Mouse (Mus musculus): ENCODE measurements around the gene Vps13d. TPM values are rescaled to one million over a fixed set of nuclear protein-coding genes. Genes with fewer than 3 reads are reported as not detected.

Gene Vps13d
- polyA plus RNA-seq, 1 experiment from 2014 or later: 9.5 TPM

DNA sequence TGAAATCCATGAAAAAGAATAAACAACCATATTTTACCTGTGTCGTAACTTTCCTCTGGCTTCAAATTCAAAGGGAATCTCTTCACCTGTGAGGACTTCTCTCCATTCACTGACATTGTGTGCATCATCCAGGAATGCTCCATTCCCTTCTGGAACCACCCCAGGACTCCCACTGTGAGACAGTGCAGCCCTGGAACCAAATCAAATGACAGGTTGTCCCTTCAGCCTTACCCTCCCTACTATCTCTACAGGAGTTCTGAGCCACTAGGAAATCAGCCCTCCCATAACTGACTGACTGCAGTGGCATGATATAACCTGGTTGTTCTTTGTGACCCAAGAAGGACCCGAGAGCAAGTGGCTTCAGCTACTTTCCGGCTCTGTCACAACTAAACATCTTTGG is 96.8 kb downstream of the Vps13d start:
- Histone ChIP-seq H3K9ac (ENCODE audit: low read length) (no peak overlapping the region), H3K27ac (ENCODE audit: low read length) (no peak overlapping the region), H3K4me2 (ENCODE audit: low read depth, low read length) (no peak overlapping the region), H3K4me3 (replicated peaks; ENCODE audit: low read length) (no peak overlapping the region), H3K4me1 (ENCODE audit: control insufficient read depth, insufficient read depth, low read length) (0 out of 2 replicates have a peak, but pooled peaks cover 3% of the 10 kb centered on the region), H3K27me3 (ENCODE audit: control insufficient read depth, insufficient read depth, low read length) (no peaks in the 10 kb centered on the region), H3K9me3 (replicated peaks; ENCODE audit: control insufficient read depth, low read length) (no peaks in the 10 kb centered on the region), H3K36me3 (ENCODE audit: control insufficient read depth, insufficient read depth, low read length) (peaks cover 15% of the 10 kb centered on the region; the same call in 1 of the 2 replicates)
- WGBS: 92% methylated on average over 3 of the region's 3 CpGs
- no peak for ATAC-seq (ENCODE audit: insufficient read depth, low FRiP score)

DNA sequence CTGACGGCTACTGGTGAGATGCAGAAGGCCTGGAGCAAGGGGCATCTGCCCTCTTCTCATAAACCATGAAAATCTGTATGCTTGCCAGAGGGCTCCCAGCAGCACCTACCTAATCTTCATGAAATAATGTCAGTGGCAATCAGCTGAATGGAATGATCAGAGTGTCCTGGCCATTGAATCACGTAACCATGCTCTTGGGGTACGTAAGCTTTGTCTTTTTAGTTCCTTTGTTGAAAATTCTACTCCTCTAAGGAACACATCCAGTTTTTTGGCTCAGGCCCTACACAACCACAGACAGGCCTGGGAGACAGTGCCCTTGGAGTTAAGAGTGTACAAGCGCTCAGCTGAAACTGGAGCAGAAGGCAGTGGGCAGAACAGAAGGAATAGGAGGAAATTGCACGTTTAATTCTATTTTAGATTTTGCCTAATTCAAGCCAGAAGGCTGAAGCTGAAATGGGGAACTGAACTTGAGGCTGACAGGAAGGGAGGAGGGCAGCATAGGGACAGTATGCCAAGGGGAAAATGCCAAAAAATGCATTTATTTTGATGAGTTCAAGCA is 98.2 kb downstream of the Vps13d start:
- 79% methylated on average over 5 of the region's 5 CpGs for WGBS
- Histone ChIP-seq H3K27me3 (ENCODE audit: control insufficient read depth, insufficient read depth, low read length) (no peaks in the 10 kb centered on the region), H3K4me3 (replicated peaks; ENCODE audit: low read length) (no peak overlapping the region), H3K4me1 (ENCODE audit: control insufficient read depth, insufficient read depth, low read length) (no peaks in the 10 kb centered on the region), H3K27ac (ENCODE audit: low read length) (no peak overlapping the region), H3K36me3 (ENCODE audit: control insufficient read depth, insufficient read depth, low read length) (peaks cover 15% of the 10 kb centered on the region; the same call in 1 of the 2 replicates), H3K9me3 (replicated peaks; ENCODE audit: control insufficient read depth, low read length) (no peaks in the 10 kb centered on the region), H3K9ac (ENCODE audit: low read length) (no peak overlapping the region), H3K4me2 (ENCODE audit: low read depth, low read length) (no peak overlapping the region)
- ATAC-seq (ENCODE audit: insufficient read depth, low FRiP score): no peak

DNA sequence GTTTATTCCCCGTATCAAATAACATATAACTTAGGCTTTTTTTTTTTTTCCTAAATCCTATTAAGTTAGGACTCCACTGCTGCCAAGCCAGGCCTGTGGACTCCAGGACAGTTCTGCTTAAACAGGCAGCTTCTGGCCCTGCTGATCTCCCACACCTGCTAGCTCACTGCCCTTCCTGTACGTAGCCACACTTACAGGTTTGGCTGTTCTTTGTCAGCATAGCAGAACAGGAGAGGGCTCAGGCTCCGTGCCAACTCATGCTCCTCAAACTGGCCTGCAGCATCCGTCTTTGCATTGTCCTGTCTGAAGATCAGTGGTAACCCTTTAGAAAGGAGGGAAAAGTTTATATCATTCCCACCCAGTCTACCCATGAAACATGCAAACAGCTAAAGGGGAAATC is 108.3 kb downstream of the Vps13d start:
- Histone ChIP-seq H3K4me3 (replicated peaks; ENCODE audit: low read length) (no peak overlapping the region), H3K27ac (ENCODE audit: low read length) (no peak overlapping the region), H3K9ac (ENCODE audit: low read length) (no peak overlapping the region; the same call in 1 of the 2 replicates), H3K4me1 (ENCODE audit: control insufficient read depth, insufficient read depth, low read length) (no peaks in the 10 kb centered on the region), H3K9me3 (replicated peaks; ENCODE audit: control insufficient read depth, low read length) (no peaks in the 10 kb centered on the region), H3K36me3 (ENCODE audit: control insufficient read depth, insufficient read depth, low read length) (peaks cover 23% of the 10 kb centered on the region), H3K4me2 (ENCODE audit: low read depth, low read length) (no peak overlapping the region), H3K27me3 (ENCODE audit: control insufficient read depth, insufficient read depth, low read length) (no peaks in the 10 kb centered on the region)
- no peak for ATAC-seq (ENCODE audit: insufficient read depth, low FRiP score)
- 63% methylated on average over 4 of the region's 4 CpGs for WGBS

DNA sequence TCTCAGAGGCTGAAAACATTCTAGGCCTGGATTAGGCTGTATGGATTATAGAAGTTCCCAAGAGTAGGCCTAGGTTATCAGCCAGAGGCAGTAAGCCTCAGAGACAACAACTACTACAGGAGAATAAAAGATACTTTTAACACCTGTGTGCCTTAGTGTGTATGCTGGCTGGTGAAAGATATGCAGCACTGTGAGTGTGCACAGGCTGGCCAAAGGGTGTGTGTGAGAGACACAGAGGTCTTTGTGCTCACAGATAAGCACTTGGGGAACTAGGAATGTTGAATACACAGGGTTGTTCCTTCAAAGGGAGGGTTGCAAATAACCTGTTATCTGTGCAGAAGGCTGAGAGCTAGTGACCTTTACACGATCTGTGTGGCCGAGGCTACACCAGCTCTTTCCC is 115.5 kb downstream of the Vps13d start:
- H3K36me3 ChIP-seq (ENCODE audit: control insufficient read depth, insufficient read depth, low read length): peaks cover 19% of the 10 kb centered on the region
- H3K27ac ChIP-seq (ENCODE audit: low read length): peak overlapping the region; percentile 35; the same call in 1 of the 2 replicates
- no peaks in the 10 kb centered on the region for H3K4me1 ChIP-seq (ENCODE audit: control insufficient read depth, insufficient read depth, low read length)
- no peak overlapping the region for H3K4me3 ChIP-seq (replicated peaks; ENCODE audit: low read length)
- no peak overlapping the region for H3K9ac ChIP-seq (ENCODE audit: low read length)
- no peaks in the 10 kb centered on the region for H3K27me3 ChIP-seq (ENCODE audit: control insufficient read depth, insufficient read depth, low read length)
- H3K4me2 ChIP-seq (ENCODE audit: low read depth, low read length): no peak overlapping the region
- no peaks in the 10 kb centered on the region for H3K9me3 ChIP-seq (replicated peaks; ENCODE audit: control insufficient read depth, low read length)
- ATAC-seq (ENCODE audit: insufficient read depth, low FRiP score): peak; percentile 83
- WGBS: 64% methylated on average over 2 of the region's 2 CpGs

DNA sequence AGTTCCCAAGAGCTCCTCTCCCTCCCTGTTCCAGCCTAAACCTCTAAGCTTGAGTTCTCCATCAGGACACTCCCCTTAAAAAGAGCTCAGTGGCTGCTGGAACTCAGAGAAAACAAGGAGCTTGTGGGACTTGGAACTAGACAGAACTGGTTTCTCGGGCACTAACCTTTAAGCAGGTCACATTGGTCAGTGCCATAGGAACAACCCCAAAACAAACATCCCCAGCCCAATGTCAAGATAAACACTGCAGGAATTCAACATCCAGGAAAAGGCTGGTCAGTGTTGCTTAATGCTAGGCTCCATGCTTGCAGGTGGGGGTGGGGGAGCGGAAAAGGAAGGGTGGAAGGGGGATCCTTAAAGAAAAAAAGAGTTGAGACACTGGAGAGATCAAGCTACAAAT is 120.5 kb downstream of the Vps13d start:
- Histone ChIP-seq H3K36me3 (ENCODE audit: control insufficient read depth, insufficient read depth, low read length) (peaks cover 14% of the 10 kb centered on the region), H3K4me2 (ENCODE audit: low read depth, low read length) (no peak overlapping the region), H3K27me3 (ENCODE audit: control insufficient read depth, insufficient read depth, low read length) (no peaks in the 10 kb centered on the region), H3K9me3 (replicated peaks; ENCODE audit: control insufficient read depth, low read length) (no peaks in the 10 kb centered on the region), H3K27ac (ENCODE audit: low read length) (no peak overlapping the region), H3K4me3 (replicated peaks; ENCODE audit: low read length) (no peak overlapping the region), H3K9ac (ENCODE audit: low read length) (no peak overlapping the region), H3K4me1 (ENCODE audit: control insufficient read depth, insufficient read depth, low read length) (no peaks in the 10 kb centered on the region)
- WGBS: 54% methylated on average over 2 of the region's 2 CpGs
- ATAC-seq (ENCODE audit: insufficient read depth, low FRiP score): peak; percentile 73; the same call in 1 of the 2 replicates

DNA sequence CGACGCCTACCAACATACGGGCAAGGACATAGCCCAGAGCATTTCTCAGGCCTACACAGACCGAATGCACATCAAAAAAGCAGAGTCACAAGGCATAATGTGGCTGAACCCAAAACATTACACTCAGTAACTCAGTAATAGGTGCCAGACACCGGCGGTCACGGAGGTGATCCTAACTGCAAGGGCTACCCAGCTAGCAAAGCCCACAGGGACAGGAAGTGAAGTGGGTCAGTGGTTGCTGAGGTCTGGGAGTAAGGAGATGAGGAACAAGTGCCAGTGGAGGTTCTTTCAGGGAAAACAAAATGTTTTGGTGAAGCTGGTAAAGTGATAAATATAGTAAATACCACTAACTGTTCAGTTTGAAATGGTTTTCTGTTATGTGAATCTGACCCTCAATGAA is 121.1 kb downstream of the Vps13d start:
- 0 out of 2 replicates have a peak overlapping the region, but pooled peaks have one; percentile 30 for H3K27ac ChIP-seq (ENCODE audit: low read length)
- no peak overlapping the region for H3K4me3 ChIP-seq (replicated peaks; ENCODE audit: low read length)
- H3K4me1 ChIP-seq (ENCODE audit: control insufficient read depth, insufficient read depth, low read length): no peaks in the 10 kb centered on the region
- H3K9ac ChIP-seq (ENCODE audit: low read length): no peak overlapping the region
- no peaks in the 10 kb centered on the region for H3K9me3 ChIP-seq (replicated peaks; ENCODE audit: control insufficient read depth, low read length)
- H3K4me2 ChIP-seq (ENCODE audit: low read depth, low read length): no peak overlapping the region
- no peaks in the 10 kb centered on the region for H3K27me3 ChIP-seq (ENCODE audit: control insufficient read depth, insufficient read depth, low read length)
- ATAC-seq (ENCODE audit: insufficient read depth, low FRiP score): no peak
- 87% methylated on average over 7 of the region's 7 CpGs for WGBS
- H3K36me3 ChIP-seq (ENCODE audit: control insufficient read depth, insufficient read depth, low read length): peaks cover 13% of the 10 kb centered on the region

DNA sequence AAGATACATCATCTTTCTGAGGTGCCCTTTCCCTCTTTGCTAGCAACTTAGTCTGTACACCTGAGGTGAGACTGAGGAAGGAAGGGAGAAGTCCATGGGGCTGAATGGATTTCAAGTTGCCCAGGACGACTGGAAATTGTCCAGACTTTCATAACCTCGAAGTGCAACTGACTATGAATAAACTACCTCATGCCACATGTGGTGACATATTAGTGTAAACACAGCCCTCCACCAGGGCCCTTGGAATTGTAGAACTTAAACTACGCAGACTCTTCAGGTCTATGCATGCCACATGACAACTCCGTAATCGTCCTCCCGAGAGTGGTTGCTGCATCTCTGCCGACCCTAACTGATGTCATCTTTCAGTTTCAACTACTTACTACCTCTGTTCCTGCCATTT is 122.9 kb downstream of the Vps13d start:
- WGBS: 64% methylated on average over 7 of the region's 7 CpGs
- no peaks in the 10 kb centered on the region for H3K4me1 ChIP-seq (ENCODE audit: control insufficient read depth, insufficient read depth, low read length)
- peaks cover 18% of the 10 kb centered on the region for H3K36me3 ChIP-seq (ENCODE audit: control insufficient read depth, insufficient read depth, low read length)
- H3K27ac ChIP-seq (ENCODE audit: low read length): no peak overlapping the region
- H3K27me3 ChIP-seq (ENCODE audit: control insufficient read depth, insufficient read depth, low read length): no peaks in the 10 kb centered on the region
- no peak for ATAC-seq (ENCODE audit: insufficient read depth, low FRiP score)
- H3K9me3 ChIP-seq (replicated peaks; ENCODE audit: control insufficient read depth, low read length): no peaks in the 10 kb centered on the region
- H3K4me2 ChIP-seq (ENCODE audit: low read depth, low read length): no peak overlapping the region
- no peak overlapping the region for H3K9ac ChIP-seq (ENCODE audit: low read length)
- H3K4me3 ChIP-seq (replicated peaks; ENCODE audit: low read length): no peak overlapping the region

DNA sequence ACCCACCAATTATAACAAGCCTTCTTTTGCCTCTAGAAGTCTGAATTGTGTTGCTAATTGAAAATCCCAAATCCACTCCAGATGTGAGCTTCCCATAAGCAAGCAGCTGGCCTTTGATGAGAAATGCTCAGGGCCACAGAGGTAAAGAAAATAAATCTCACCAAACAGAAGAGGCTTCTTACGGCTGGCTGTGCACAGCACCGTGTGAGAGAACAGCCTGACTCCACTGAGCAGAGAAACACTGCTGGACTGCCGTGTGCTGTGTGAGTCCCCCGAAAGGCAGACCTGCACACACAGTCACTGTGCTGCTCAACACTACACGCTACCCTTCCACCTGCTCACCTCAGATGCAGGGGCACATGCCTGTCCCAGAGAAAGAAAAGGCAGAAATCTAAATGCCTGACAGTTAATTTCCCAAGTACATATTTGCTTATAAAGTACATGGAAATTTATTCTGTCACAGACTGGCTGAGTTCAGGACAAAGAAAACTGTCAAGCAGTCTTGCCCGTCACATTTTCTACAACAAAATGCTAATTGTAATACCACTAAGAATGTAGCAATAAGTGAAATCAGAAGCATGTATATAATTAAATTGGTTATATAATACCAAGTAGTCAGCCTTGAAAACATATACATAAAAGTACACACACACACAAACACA is 127.7 kb downstream of the Vps13d start:
- WGBS: 53% methylated on average over 6 of the region's 6 CpGs
- no peak overlapping the region for H3K4me3 ChIP-seq (replicated peaks; ENCODE audit: low read length)
- no peak for ATAC-seq (ENCODE audit: insufficient read depth, low FRiP score)
- H3K27me3 ChIP-seq (ENCODE audit: control insufficient read depth, insufficient read depth, low read length): no peaks in the 10 kb centered on the region
- H3K9me3 ChIP-seq (replicated peaks; ENCODE audit: control insufficient read depth, low read length): no peaks in the 10 kb centered on the region
- no peak overlapping the region for H3K9ac ChIP-seq (ENCODE audit: low read length)
- no peak overlapping the region for H3K4me2 ChIP-seq (ENCODE audit: low read depth, low read length)
- H3K4me1 ChIP-seq (ENCODE audit: control insufficient read depth, insufficient read depth, low read length): no peaks in the 10 kb centered on the region
- H3K36me3 ChIP-seq (ENCODE audit: control insufficient read depth, insufficient read depth, low read length): peaks cover 23% of the 10 kb centered on the region
- no peak overlapping the region for H3K27ac ChIP-seq (ENCODE audit: low read length)

DNA sequence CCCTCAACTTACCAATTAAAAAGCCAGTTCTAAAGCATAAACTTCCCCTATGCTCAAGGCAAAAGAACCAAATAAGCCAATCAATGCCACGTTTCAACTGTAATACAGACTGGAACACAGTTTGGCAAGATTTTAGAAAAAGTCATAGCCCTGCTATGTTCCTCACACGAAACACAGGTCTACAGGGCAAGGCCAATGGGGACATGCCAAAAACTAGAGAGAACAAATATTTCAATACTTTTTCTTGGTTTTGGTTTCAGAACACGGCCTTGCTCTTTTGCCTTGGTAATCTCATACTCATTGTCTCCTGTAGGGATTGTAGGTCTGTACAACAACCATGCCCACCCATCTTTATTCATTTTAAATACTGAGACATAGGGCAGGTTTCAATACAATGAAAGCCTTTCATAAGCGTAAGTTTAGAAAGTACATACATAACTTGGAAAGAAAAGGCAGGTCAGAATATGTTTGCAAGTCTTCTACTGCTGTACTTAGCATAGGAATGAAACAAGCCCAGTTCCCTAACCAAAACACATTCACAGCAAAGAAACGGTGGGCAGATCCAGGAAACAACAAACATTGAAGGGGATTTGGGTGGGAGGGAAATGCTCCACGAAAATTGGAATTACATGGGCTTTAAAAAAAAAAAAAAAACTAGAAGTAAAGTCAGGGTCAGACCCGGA is 128.3 kb downstream of the Vps13d start:
- H3K9ac ChIP-seq (ENCODE audit: low read length): no peak overlapping the region
- H3K4me3 ChIP-seq (replicated peaks; ENCODE audit: low read length): no peak overlapping the region
- H3K4me1 ChIP-seq (ENCODE audit: control insufficient read depth, insufficient read depth, low read length): no peaks in the 10 kb centered on the region
- peaks cover 25% of the 10 kb centered on the region for H3K36me3 ChIP-seq (ENCODE audit: control insufficient read depth, insufficient read depth, low read length)
- no peak overlapping the region for H3K4me2 ChIP-seq (ENCODE audit: low read depth, low read length)
- no peaks in the 10 kb centered on the region for H3K9me3 ChIP-seq (replicated peaks; ENCODE audit: control insufficient read depth, low read length)
- H3K27me3 ChIP-seq (ENCODE audit: control insufficient read depth, insufficient read depth, low read length): no peaks in the 10 kb centered on the region
- no peak overlapping the region for H3K27ac ChIP-seq (ENCODE audit: low read length)
- 62% methylated on average over 7 of the region's 7 CpGs for WGBS
- no peak for ATAC-seq (ENCODE audit: insufficient read depth, low FRiP score)
